Mouse (Mus musculus): ENCODE results near the gene Gpr62. TPM values are rescaled to one million over a fixed set of nuclear protein-coding genes. Genes with fewer than 3 reads are reported as not detected.
A peak's percentile ranks its signal among the peaks of the same experiment; 100 is the strongest.

Gpr62 gene
- total RNA-seq, 1 experiment from 2014 or later: not detected

GRCm38 (mm10) chr9:106449947-106450346, 15.8 kb downstream of the Gpr62 start:
- ATAC-seq (replicated peaks in 1 of 2; ENCODE audit: insufficient read depth in 1 of 2, low FRiP score in 2 of 2, low TSS enrichment in 1 of 2, low read depth in 1 of 2, poor library complexity in 2 of 2, severe bottlenecking in 2 of 2): no peak

- peak; percentile 73 to 78 for ATAC-seq (replicated peaks in 1 of 2; ENCODE audit: insufficient read depth in 1 of 2, low FRiP score in 2 of 2, low TSS enrichment in 1 of 2, low read depth in 1 of 2, poor library complexity in 2 of 2, severe bottlenecking in 2 of 2)
Measured at GRCm38 (mm10) chr9:106448498-106449031, 17.2 kb downstream of the Gpr62 start.

GRCm38 (mm10) chr9:106447951-106448350, 17.8 kb downstream of the Gpr62 start:
- no peak for ATAC-seq (replicated peaks in 1 of 2; ENCODE audit: insufficient read depth in 1 of 2, low FRiP score in 2 of 2, low TSS enrichment in 1 of 2, low read depth in 1 of 2, poor library complexity in 2 of 2, severe bottlenecking in 2 of 2)

GRCm38 (mm10) chr9:106447348-106447747, 18.4 kb downstream of the Gpr62 start, which contains the start of the genes Abhd14b and Abhd14a:
TSS of gene Abhd14b (plus strand) at chr9:106447459.
TSS of gene Abhd14a (minus strand) at chr9:106447678.
- peak; percentile 61 to 80 for ATAC-seq (replicated peaks in 1 of 2; ENCODE audit: insufficient read depth in 1 of 2, low FRiP score in 2 of 2, low TSS enrichment in 1 of 2, low read depth in 1 of 2, poor library complexity in 2 of 2, severe bottlenecking in 2 of 2)

- no peak for ATAC-seq (replicated peaks in 1 of 2; ENCODE audit: insufficient read depth in 1 of 2, low FRiP score in 2 of 2, low TSS enrichment in 1 of 2, low read depth in 1 of 2, poor library complexity in 2 of 2, severe bottlenecking in 2 of 2)
Measured at GRCm38 (mm10) chr9:106444836-106445235, 20.9 kb downstream of the Gpr62 start.

- ATAC-seq (replicated peaks in 1 of 2; ENCODE audit: insufficient read depth in 1 of 2, low FRiP score in 2 of 2, low TSS enrichment in 1 of 2, low read depth in 1 of 2, poor library complexity in 2 of 2, severe bottlenecking in 2 of 2): no peak
Measured at GRCm38 (mm10) chr9:106442680-106443079, 23.1 kb downstream of the Gpr62 start.

GRCm38 (mm10) chr9:106436566-106436965, 29.2 kb downstream of the Gpr62 start:
- ATAC-seq (replicated peaks in 1 of 2; ENCODE audit: insufficient read depth in 1 of 2, low FRiP score in 2 of 2, low TSS enrichment in 1 of 2, low read depth in 1 of 2, poor library complexity in 2 of 2, severe bottlenecking in 2 of 2): no peak

- ATAC-seq (replicated peaks in 1 of 2; ENCODE audit: insufficient read depth in 1 of 2, low FRiP score in 2 of 2, low TSS enrichment in 1 of 2, low read depth in 1 of 2, poor library complexity in 2 of 2, severe bottlenecking in 2 of 2): no peak
Measured at GRCm38 (mm10) chr9:106433389-106433788, 32.3 kb downstream of the Gpr62 start.

- no peak for ATAC-seq (replicated peaks in 1 of 2; ENCODE audit: insufficient read depth in 1 of 2, low FRiP score in 2 of 2, low TSS enrichment in 1 of 2, low read depth in 1 of 2, poor library complexity in 2 of 2, severe bottlenecking in 2 of 2)
Measured at GRCm38 (mm10) chr9:106430015-106430264, 35.8 kb downstream of the Gpr62 start.

- ATAC-seq (replicated peaks in 1 of 2; ENCODE audit: insufficient read depth in 1 of 2, low FRiP score in 2 of 2, low TSS enrichment in 1 of 2, low read depth in 1 of 2, poor library complexity in 2 of 2, severe bottlenecking in 2 of 2): peak; percentile 93 to 95
Measured at GRCm38 (mm10) chr9:106429221-106430014, 36.3 kb downstream of the Gpr62 start, which contains the start of gene Rpl29. TSS of gene Rpl29 (plus strand) at chr9:106429454.

GRCm38 (mm10) chr9:106428719-106429220, 37.0 kb downstream of the Gpr62 start:
- peak; percentile 3 to 18; a peak in 2 of 4 replicates for ATAC-seq (replicated peaks in 1 of 2; ENCODE audit: insufficient read depth in 1 of 2, low FRiP score in 2 of 2, low TSS enrichment in 1 of 2, low read depth in 1 of 2, poor library complexity in 2 of 2, severe bottlenecking in 2 of 2)

- ATAC-seq (replicated peaks in 1 of 2; ENCODE audit: insufficient read depth in 1 of 2, low FRiP score in 2 of 2, low TSS enrichment in 1 of 2, low read depth in 1 of 2, poor library complexity in 2 of 2, severe bottlenecking in 2 of 2): peak; percentile 58 to 83
Measured at GRCm38 (mm10) chr9:106421865-106422160, 43.9 kb downstream of the Gpr62 start.

- 0 out of 4 replicates have a peak, but pooled peaks of 1 of the 2 experiments have one; percentile 16 for ATAC-seq (replicated peaks in 1 of 2; ENCODE audit: insufficient read depth in 1 of 2, low FRiP score in 2 of 2, low TSS enrichment in 1 of 2, low read depth in 1 of 2, poor library complexity in 2 of 2, severe bottlenecking in 2 of 2)
Measured at GRCm38 (mm10) chr9:106421033-106421864, 44.5 kb downstream of the Gpr62 start.

- ATAC-seq (replicated peaks in 1 of 2; ENCODE audit: insufficient read depth in 1 of 2, low FRiP score in 2 of 2, low TSS enrichment in 1 of 2, low read depth in 1 of 2, poor library complexity in 2 of 2, severe bottlenecking in 2 of 2): peak; percentile 26 to 29; a peak in 1 of 4 replicates
Measured at GRCm38 (mm10) chr9:106420608-106421007, 45.1 kb downstream of the Gpr62 start.

- peak; percentile 38 to 46 for ATAC-seq (replicated peaks in 1 of 2; ENCODE audit: insufficient read depth in 1 of 2, low FRiP score in 2 of 2, low TSS enrichment in 1 of 2, low read depth in 1 of 2, poor library complexity in 2 of 2, severe bottlenecking in 2 of 2)
Measured at GRCm38 (mm10) chr9:106417841-106418625, 47.7 kb downstream of the Gpr62 start.

- no peak for ATAC-seq (replicated peaks in 1 of 2; ENCODE audit: insufficient read depth in 1 of 2, low FRiP score in 2 of 2, low TSS enrichment in 1 of 2, low read depth in 1 of 2, poor library complexity in 2 of 2, severe bottlenecking in 2 of 2)
Measured at GRCm38 (mm10) chr9:106416826-106417225, 48.9 kb downstream of the Gpr62 start.
